Mouse (Mus musculus) thymus, postnatal 10 days (tissue): ENCODE data around the gene Rrp15.
A peak's percentile ranks its signal among the peaks of the same experiment; 100 is the strongest.
"Not testable (repeated sequence)": the region's sequence is repeated elsewhere in the genome, so short reads cannot be mapped to it uniquely, and the experiment has no call there.

Source experiments
- DNase-seq, 2 experiments: peaks; one replicate each; pipeline ENCODE4 v3.0.0; 2021; ENCODE audit warnings: low spot score in 2 of 2

The Rrp15 gene

DNA sequence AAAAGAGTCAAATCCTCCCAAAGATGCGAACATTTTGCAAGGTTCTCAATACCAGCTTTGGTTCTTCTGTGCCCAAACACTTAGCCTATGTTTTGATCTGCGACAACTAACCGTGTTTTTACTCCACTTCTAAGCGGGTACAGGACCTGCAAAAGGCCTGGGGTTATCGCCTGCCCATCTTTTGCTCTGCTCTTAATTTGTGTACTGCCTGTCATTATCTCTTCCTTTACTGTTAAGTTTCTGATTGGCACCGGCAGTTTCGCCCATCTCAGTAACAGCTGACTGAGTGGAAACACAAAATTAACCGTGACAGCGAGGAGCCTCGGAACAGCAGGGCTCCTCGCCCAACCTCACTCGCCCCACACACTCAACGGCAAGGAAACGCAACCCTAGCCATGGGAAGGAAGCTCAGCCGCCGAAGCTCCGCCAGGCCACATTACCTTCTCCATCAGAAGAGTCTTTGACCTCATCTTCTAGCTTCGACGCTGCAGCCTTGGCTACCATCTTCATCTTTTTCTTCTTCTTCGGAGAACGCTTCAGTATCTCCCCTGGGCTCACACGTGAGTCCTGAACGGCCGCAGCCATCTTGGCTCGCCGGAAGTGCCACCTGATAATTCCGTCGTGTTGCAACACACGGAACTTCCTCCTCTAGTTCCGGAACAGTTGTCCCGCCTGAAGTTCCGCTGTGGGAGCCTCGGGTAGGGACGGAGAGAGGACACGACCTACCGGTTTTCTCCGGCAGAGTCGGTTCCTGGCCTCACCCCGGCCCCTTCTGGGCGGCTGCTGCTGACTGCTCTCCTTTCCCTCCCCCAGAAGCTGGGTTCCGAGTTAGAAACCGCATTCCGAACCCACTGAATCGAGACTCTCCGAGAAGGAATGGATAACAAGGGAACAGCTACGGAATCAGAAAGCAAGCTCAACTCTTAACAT, at the start of gene Rrp15:
Rrp15 (minus strand) TSS at position 635 of the 930 bp plus-strand sequence.
- peak; percentile 67 to 82 for DNase-seq

- DNase-seq, result no peak
Measured at GRCm38 (mm10) chr1:186797991-186798390, 48.8 kb upstream of the Rrp15 start.

DNA sequence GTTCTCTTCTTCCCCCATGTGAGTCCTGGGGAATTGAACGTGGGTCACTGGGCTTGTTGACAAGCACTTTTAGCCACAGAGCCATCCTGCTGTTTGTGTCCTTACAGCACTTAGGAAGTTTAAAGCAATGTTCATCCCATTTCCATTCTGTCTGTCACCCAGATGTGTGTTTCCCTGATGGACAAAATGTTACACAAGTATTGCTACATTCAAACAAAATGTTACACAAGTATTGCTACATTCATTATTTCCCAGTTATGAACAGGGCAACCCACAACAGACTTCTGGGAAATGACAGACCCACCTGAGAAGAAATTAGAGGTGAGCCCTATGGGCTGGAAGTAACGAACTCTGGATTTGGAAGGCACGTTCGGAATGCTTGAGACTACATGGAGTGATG, 36.2 kb upstream of the Rrp15 start:
- DNase-seq, result no peak

DNA sequence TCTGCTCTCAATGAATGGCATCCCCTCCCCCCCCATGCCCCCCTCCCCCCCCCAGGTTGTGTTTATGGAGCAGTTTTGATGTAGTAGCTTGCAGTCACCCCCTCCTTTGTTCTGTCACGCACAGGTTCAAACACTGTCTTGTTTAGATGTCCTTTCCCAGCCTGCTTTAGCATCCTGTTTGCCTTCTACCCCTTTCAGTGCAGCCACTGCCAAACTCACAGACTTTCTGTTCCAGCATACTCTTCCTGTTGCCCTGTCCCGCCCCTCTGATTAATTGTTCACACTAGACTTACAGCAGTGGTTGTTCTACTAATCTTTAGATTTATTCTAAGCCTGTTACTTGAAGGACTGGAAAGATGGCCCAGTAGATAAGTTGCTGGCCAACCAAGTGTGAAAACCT, 31.7 kb upstream of the Rrp15 start:
- DNase-seq, result no peak

GRCm38 (mm10) chr1:186773124-186773523, 24.0 kb upstream of the Rrp15 start:
- DNase-seq, result no peak

DNA sequence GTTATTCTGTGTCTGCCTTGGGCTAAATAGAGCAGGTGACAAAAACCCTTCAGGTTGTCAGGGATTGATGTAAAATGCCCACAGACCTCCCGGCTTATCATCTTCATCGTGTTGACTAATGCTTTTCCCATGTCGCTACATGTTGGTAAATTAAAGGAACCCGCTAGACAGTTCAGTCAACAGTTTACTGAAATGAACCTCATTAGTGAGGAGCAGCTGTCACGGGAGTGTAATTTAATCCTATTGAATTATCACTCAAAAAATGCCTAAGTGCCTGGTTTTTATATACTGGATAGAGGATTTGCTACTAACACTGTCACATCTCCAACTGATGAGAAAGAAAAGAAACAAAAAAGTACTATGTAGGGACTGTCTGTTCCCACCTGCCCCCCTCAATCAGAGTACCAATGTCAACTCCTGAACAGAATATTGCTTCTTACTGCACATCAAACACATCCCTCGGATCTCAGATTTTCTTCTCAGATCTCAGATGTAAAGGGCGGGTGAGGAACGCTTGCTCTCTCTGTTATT, 23.5 kb upstream of the Rrp15 start:
- no peak for DNase-seq

DNA sequence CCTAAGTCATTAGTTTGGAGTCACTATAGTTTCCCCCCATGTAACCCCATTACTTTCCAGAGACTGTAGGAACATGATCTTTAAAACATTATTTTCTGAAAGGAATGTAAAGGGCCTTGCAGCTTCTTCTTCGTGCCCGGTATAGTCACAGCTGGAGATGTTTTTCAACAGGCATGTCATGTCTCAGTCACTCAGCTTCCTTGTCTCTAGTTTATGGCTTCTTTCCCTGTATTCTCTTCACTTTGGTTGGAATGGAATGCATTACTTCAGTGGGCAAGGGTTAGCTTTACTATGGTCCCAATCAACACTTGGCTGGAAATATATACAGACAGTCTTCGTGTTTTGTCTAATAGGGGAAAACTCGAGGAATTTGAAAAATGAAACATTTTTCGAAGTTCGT, 22.8 kb upstream of the Rrp15 start:
- no peak for DNase-seq

- DNase-seq, result no peak
Measured at GRCm38 (mm10) chr1:186770659-186771058, 21.5 kb upstream of the Rrp15 start.

DNA sequence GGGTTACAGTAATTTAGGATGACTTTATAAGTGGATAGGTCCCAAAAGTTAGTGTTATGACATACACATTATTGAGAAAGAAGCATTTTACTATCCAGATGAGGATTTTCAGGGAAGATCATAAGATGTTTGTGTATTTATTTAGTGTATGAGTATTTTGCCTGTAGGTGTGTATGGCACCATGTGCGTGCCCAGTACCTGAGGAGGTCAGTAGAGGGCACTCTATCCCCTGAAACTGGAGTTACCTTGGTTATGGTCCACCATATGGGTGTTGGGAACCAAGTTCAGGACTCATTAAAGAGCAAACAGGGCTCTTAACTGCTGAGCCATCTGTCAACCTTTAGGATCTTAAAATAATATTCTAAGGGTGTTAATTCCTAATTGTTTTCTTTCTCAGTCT, 19.2 kb upstream of the Rrp15 start:
- no peak for DNase-seq

DNA sequence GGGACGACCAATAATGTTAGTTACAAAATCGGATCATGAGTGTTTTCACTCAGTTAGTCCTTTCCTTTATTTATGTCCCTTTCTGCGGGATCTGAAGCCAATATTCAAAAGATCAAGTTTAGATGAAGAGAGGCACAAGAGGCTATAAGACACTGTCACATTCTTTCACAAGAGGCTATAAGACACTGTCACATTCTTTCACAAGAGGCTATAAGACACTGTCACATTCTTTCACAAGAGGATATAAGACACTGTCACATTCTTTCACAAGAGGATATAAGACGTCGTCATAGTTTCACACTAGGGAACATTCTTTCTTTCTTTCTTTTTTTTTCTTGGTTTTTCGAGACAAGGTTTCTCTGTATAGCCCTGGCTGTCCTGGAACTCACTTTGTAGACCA, 14.3 kb upstream of the Rrp15 start:
- DNase-seq, result not testable (repeated sequence)

GRCm38 (mm10) chr1:186749675-186750283, 621 bp upstream of the Rrp15 start:
- no peak for DNase-seq

DNA sequence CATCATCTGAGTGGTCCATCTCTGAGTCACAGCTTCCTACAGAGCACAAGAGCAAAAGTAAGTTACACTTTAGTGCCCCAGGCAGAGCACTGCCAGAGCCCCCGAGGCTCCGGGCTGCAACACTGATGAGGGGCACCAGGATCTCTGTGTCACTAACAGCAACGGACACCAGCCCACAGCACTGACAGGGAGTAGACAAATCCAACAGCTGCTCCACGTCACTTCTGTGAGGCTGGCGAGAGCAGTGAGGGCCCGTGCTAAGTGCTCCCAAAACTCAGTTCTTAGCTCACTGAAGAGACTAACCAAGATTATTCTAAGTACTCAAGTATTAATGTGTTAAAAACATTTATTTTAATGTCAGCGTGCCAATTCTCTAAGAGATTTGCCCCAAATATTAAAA, 9.3 kb downstream of the Rrp15 start:
- DNase-seq, result no peak

DNA sequence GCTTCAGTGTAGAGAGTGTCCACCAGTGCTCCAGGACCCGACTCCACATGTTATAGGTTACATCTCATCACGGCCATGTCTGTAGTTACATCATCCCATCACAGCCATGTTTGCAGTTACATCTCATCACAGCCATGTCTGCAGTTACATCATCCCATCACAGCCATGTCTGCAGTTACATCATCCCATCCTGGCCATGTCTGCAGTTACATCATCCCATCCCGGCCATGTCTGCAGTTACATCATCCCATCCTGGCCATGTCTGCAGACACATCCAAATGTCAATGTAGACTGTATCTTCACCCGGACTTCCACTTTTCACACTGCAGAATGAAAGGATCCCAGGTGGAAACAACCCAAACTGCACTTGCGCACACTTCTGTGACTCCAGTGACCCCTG, 13.6 kb downstream of the Rrp15 start:
- DNase-seq, result no peak

- no peak for DNase-seq
Measured at GRCm38 (mm10) chr1:186733052-186733451, 16.1 kb downstream of the Rrp15 start.

DNA sequence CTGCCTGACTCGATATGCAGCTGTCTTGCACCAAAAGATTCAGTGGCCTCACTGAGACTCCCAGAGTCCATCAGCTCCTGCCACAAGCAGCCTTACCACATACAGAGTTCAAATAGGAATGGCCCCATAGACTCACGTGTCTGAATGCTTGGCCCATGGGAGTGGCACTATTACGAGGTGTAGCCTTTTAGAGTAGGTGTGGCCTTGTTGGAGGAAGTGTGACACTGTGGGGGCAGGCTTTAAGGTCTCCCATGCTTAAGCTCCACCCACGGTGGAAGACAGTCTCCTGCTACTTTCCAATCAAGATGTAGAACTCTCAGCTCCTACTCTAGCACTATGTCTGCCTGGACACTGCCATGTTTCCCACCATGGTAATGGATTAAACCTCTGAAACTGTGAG, 20.4 kb downstream of the Rrp15 start:
- no peak for DNase-seq

GRCm38 (mm10) chr1:186726117-186726516, 23.0 kb downstream of the Rrp15 start:
- DNase-seq, result no peak

DNA sequence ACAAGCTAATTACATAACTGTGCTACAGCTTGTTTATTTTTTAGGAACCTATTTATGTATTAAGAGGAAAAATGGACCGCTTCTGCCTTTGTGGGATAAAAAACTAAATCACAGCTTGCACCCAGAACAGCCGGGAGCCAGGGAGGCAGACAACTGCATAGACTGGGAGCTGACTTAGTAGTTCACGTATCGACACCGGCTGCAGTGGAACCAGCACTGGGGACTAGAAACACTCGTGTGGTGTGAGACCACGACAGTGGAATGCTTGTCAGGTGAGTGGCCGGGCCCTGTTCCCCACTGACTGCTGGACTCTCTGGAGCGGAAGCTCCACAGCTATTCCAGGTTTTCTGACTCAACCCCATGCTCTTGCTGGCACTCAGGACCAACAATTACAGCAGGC, 26.9 kb downstream of the Rrp15 start:
- DNase-seq, result no peak

- DNase-seq, result peak; percentile 42 to 71
Measured at GRCm38 (mm10) chr1:186721846-186722245, 27.3 kb downstream of the Rrp15 start.

DNA sequence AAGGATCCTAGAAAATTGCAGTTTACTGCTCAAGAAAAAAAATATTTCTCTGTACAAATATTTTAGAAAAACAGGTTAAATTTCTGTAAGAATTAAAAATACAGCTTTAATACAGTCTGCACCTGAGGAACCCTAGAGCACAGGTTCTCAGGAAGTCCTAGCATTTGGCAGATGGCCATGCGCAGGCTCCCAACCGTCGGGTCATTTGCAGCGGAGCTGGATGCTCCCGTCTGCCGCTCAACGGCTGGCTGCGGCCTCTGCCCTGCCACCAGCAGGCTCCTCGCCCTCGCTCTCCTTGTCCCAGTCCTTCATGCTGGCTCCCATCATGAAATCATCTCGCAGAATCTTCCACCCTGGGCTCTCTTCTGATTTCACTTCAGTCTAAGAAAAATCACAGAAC, 28.0 kb downstream of the Rrp15 start:
- DNase-seq, result no peak

- no peak for DNase-seq
Measured at GRCm38 (mm10) chr1:186719708-186720107, 29.4 kb downstream of the Rrp15 start.

DNA sequence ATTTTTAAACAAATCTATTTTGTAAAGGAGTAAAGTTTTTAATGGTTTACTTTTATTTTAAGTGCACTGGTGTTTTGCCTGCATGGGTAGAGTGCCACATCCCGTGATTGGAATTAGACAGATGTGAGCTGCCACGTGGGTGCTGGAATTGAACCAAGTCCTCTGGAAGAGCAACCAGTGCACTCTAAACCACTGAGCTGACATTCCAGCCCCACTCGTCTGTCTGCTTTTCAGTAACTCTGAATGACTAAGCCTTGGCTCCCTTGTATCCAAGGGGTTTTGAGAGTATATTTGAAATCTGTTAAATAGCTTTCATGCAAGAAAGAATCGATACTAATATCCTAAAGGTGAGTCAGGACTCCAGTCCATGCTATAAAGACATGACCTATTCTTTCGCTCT, 30.3 kb downstream of the Rrp15 start:
- no peak for DNase-seq

DNA sequence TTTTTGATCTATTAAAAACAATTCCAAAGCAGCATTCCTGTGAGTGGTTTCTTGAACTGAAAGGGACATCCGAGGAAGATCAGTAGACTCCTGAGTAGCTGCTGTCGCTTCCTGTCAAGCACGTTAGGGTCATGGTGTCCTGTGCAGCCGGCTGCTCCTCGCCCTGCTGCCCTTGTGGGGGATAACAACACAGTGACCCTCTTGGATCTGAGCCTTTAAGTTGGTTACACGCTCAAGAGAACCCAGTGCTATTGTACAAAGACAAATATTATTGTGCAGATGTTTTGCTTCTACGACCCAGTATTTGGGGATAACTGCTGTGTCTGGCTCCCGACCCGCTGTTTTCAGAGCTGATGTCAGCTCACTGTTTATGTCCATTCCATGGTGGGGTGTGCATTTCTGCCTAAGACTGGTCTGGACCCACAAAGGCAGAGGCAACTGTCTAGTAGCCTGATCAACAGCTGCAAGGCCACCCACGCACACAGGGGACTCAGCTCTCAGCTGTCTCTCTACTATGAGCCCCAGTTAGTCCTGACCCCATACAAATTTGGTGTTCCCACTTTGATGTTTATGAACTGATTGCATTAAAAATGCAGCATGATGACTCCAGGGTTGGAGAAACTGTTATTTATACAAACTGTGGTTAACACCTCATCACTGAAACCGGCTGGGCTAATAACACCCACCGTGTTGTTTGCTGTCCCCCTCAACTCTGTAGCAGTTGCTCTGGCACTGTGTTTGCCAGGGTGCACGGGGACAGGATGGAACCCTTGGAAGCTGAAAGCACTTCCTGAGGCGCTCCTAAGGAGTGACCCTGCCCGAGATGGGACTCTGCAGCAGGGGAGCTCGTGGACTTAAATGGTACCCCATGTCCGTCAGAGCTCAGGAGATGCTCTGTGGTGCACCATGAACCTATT, 33.9 kb downstream of the Rrp15 start:
- DNase-seq, result no peak
